Mouse (Mus musculus): Measurements from ENCODE around the gene Cep135. TPM values are rescaled to one million over a fixed set of nuclear protein-coding genes. Genes with fewer than 3 reads are reported as not detected.

Cep135 gene
- total and polyA plus RNA-seq, 3 experiments: 0.53 to 4.9 (median 3.8) TPM

- DNase-seq: peak; percentile 47
Observed at GRCm38 (mm10) chr5:76684658-76685605, 96.4 kb downstream of the Cep135 start.

GRCm38 (mm10) chr5:76687961-76688600 lies 99.6 kb downstream of the Cep135 start:
- no peak for DNase-seq

DNA sequence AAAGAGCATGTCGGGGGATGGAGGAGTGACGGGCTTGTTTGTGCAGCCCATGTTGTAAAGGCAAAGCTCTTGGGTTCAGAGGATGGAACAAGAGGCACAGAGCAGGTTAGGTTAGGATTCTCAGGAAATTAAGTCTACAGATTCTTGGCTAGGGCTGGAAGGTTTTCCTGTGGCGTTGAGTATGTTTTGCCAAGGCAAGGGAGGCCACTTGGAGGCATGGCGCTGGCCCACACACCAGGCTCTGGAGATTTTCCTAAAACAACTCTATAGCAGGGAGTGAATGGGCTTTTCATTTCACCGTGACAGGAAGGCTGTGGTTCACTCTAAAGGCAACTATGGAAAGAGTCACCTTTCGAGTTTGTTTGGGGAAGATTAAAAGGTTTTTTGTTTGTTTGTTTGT lies 100.1 kb downstream of the Cep135 start:
- no peak for DNase-seq

GRCm38 (mm10) chr5:76690177-76690593 lies 101.7 kb downstream of the Cep135 start:
- no peak for DNase-seq

DNA sequence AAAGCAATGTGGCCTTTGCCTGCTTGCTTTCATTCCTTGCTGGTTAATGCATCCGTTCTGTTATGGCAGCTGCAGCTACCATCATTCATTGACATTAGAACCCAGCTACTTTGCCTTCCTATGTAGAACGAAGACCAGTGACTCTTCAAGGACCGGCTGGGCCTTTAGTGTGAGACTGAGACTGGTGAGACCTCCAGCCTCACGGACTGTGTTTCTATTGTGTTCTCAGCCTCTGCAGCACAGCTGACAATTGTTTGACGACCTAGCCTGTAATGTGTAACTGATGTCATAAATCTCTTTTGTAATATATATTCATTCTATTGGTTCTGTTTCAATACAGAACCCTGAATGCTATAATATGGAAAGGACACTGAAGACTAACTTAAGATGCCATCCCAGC lies 102.8 kb downstream of the Cep135 start:
- no peak for DNase-seq

DNA sequence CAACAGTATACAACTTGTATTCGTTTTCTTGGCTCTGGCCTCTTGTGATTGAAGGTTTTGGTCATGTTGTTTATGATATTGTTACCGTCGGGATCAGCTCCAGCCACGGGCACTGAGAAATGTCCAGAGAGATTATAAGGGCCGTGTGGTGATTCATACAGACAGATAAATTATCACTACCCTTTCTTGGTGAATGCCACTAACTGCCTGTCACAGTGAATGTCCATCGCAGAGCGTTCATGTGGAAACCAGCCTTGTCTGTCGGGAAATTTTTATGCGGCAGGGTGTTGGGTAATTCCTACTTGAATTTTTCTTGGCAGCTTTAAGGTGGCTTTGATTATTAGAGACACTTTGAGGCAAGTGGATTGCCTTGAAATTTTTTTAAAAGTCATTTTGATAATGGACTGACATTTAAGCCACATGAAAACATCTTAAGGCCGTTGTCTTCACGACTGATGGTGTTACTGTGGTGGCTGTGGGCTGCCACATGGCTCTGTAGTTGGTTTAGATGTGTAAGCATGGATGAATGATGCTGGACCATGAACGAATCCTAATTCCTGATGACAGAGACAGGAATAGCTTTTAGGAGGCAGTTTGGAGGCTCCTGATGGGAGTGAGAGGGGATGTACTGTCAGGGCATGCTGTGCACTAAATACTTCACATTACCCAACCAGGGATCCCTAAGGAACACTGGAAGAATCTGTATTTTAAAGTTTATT lies 103.4 kb downstream of the Cep135 start:
- DNase-seq: peak; percentile 43

Other genes starting within 250 kb of the Cep135 start
- under 1 TPM in 1 of 2 experiments, not detected in 1; 0.48 TPM for gene Nmu, start 224.9 kb upstream of the Cep135 start, total RNA-seq (2021)
- not detected in 2 replicates for gene Nmu, start 224.9 kb upstream of the Cep135 start, polyA plus RNA-seq (2012; rRNA removed)
- not detected for gene Gm7271, start 104.7 kb upstream of the Cep135 start, total RNA-seq (2021)
- gene Gm7271, start 104.7 kb upstream of the Cep135 start, polyA plus RNA-seq (2012; rRNA removed): not detected in 2 replicates
- gene Exoc1, start 59.4 kb upstream of the Cep135 start, total RNA-seq (2021): 10 to 100 TPM; 43.7 to 53.2 TPM
- 16.0 and 18.2 TPM in 2 replicates for gene Exoc1, start 59.4 kb upstream of the Cep135 start, polyA plus RNA-seq (2012; rRNA removed)
- 10 to 100 TPM in 1 of 2 experiments, 1 to 10 TPM in 1; 6.3 to 16.4 TPM for gene C530008M17Rik, start 67.8 kb downstream of the Cep135 start, total RNA-seq (2021)
- gene C530008M17Rik, start 67.8 kb downstream of the Cep135 start, polyA plus RNA-seq (2012; rRNA removed): 3.7 and 14.1 TPM in 2 replicates